Mouse (Mus musculus) kidney, adult 2 months (tissue): ENCODE measurements around the gene Crip1. TPM values are rescaled to one million over a fixed set of nuclear protein-coding genes. Genes with fewer than 3 reads are reported as not detected.

ENCODE experiments used
- DNase-seq: peaks from one replicate; pipeline ENCODE4 v3.0.0; 2021
- H3K27ac ChIP-seq: fragments of 200-500 bp; 2 replicates; pipeline ENCODE4 v1.5.1; 2012; ENCODE audit warnings: low read depth, low read length, control low read depth, inconsistent platforms; ENCODE audit not compliant: insufficient read depth
- H3K27me3 ChIP-seq: fragments of 200-500 bp; replicated peaks from 2 replicates; pipeline ENCODE4 v1.6.1; 2012; ENCODE audit warnings: mild to moderate bottlenecking, moderate library complexity, low read length, inconsistent platforms; ENCODE audit not compliant: control insufficient read depth, insufficient read depth
- H3K36me3 ChIP-seq: fragments of 200-500 bp; 2 replicates; pipeline ENCODE4 v1.6.1; 2012; ENCODE audit warnings: mild to moderate bottlenecking, moderate library complexity, low read length, inconsistent platforms; ENCODE audit not compliant: control insufficient read depth, insufficient read depth
- H3K4me1 ChIP-seq: fragments of 200-500 bp; 2 replicates; pipeline ENCODE4 v1.6.1; 2011; ENCODE audit warnings: low read length; ENCODE audit not compliant: control insufficient read depth, insufficient read depth
- H3K4me3 ChIP-seq: fragments of 200-500 bp; 2 replicates; pipeline ENCODE4 v1.5.1; 2011; ENCODE audit warnings: mild to moderate bottlenecking, low read depth, low read length, control low read depth; ENCODE audit not compliant: insufficient read depth
- CTCF ChIP-seq: fragments of 200-500 bp; conservative IDR thresholded peaks from 2 replicates; pipeline ENCODE4 v1.5.1; 2011; ENCODE audit warnings: low read depth, mild to moderate bottlenecking, control low read depth, low read length, moderate library complexity, mixed read lengths; ENCODE audit not compliant: insufficient read depth, insufficient read length
- POLR2A ChIP-seq: fragments of 200-500 bp; IDR thresholded peaks from one replicate; pipeline ENCODE4 v1.6.1; 2011; ENCODE audit warnings: low read depth, low read length, control low read depth
- WGBS: fragments of 180-500 bp; shearing (Covaris S2); methylation state at CpG from one replicate; pipeline ENCODE4 v1.1.7; 2018; 5-methylcytosine and 5-hydroxymethylcytosine counted together
- polyA plus RNA-seq: library from polyadenylated mRNA; depleted of rRNA; stranded (reverse); fragments of >200 nt; gene quantifications from 2 replicates; pipeline ENCODE4 v1.2.3, GENCODE M21; 2012

The Crip1 gene
- polyA plus RNA-seq, 1 experiment = 229 TPM

DNA sequence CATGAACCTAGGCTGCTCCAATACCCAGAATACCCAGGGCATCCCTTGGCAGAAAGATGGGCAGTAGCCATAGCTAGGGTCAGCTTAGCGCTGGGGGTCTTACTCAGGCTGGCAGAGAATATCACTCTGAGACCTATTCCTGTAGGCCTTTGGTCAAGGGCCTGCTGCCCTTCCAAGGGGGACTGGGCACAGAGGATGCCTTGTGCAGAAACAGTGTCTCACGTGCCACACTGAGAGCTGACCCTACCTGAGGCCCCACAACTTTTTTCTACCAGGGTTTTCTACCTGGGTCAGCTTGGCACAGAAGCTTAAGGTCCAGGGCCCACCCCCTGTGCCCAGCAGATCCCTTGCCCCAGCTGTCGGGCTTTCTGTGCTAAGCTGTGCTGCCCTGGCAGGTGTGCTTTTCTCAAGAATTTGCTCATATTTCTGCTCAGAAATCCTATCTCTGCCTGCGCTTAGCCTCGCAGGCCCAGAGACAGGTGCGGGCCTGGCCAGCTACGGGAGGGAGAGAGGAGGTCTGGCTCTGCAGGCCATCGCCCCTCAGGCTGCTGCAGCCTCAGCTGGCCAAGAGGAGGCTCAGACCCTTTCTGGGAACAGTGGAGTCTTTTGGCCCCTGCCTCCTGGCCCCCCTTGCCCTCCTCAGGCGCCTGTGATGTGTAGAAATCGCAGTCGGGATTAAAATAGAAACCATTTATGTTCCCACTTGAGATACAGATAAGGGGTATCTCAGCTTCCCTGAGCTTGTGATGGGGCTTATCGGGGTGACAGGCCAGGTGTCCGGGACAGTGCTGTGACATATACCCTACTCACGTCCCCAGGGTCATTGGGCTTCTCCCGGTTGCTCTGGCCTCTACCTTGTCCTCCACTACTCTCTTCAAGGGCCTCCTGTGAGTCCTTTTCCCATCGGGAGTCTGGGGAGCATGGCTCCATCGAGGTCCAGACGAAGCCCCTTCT lies 8.6 kb upstream of the Crip1 start:
- no peak overlapping the region for H3K4me3 ChIP-seq
- peaks cover 5% of the 10 kb centered on the region for H3K4me1 ChIP-seq
- peaks cover 1% of the 10 kb centered on the region; the same call in 1 of the 2 replicates for H3K36me3 ChIP-seq
- DNase-seq = no peak
- 92% methylated on average over 18 of the region's 18 CpGs for WGBS
- no peaks in the 10 kb centered on the region for H3K27me3 ChIP-seq
- TF ChIP-seq POLR2A (no peak), CTCF (no peak)
- no peak overlapping the region for H3K27ac ChIP-seq

DNA sequence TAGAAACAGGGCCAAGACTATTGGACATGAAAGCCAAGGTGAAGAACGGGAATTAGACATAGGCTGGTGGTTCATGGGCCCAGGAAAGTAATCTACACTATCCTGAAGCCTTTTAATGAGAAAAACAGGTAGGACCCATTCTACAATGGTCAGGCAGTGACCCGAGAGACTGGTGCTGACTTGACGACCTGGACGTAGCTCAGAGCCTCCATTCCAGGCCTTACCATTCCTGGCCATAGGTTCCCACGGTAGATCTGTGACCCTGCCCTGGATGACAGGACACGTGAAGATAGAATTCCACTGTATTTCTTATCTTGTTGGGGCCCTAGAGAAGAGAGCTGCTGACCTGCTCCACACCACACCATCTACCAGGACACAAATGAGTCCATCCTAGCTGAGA lies 7.8 kb upstream of the Crip1 start:
- H3K36me3 ChIP-seq = peaks cover 1% of the 10 kb centered on the region; the same call in 1 of the 2 replicates
- H3K27me3 ChIP-seq = no peaks in the 10 kb centered on the region
- DNase-seq = no peak
- H3K27ac ChIP-seq = no peak overlapping the region
- H3K4me3 ChIP-seq = no peak overlapping the region
- 69% methylated on average over 6 of the region's 6 CpGs for WGBS
- H3K4me1 ChIP-seq = peaks cover 5% of the 10 kb centered on the region
- TF ChIP-seq CTCF = no peak
- TF ChIP-seq POLR2A = no peak

DNA sequence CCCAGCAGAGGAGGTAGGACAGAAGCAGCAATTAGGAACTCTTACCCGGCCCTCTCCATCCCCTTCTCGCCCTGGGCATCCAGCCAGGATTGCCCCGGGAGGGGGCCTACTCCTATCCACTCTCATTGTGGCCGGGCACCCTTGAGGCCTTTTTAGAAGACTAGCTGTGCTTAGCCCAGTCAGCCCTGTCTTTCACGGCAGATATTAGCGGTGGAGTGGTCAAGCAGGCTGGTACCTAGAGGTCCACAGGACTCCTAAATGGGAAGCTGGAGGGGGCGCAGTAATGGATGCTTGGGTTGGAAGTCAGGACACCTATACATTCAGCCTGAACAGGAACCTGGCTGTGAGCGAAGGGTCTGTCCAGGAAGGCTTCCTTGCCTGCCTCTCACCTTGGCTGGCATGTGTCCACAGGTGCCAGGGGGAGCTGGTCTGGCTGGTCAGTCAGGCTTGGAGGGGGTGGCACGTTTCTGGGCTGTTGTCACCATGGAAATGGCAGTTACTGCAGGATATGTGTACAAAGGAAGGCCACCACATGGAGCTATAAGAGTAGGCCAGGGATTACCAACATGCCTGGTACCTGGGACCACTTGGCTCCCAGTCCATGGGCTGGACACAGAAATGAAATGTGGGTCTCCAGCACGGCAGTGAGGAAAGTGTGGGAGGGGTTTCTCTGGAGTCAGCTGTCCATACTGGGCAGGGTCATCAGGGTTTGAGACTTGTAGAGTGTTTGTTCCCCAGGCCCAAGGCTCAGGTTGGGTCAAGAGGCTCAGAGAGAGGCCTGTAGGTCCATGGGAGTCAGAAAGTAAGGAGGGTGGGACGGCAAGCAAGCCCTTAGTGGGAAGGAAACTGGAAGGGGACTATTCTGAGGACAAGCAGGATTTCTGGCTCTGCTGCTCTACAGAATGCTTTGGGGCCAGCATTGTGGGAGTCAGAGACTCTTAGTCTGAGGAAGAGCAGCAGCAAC lies 6.9 kb upstream of the Crip1 start:
- Histone ChIP-seq H3K27ac (peak overlapping the region; percentile 53), H3K4me3 (no peak overlapping the region), H3K4me1 (peaks cover 5% of the 10 kb centered on the region), H3K27me3 (no peaks in the 10 kb centered on the region), H3K36me3 (peaks cover 1% of the 10 kb centered on the region; the same call in 1 of the 2 replicates)
- DNase-seq = peak; percentile 69
- TF ChIP-seq POLR2A = no peak
- no peak for TF ChIP-seq CTCF
- WGBS = 46% methylated on average over 11 of the region's 11 CpGs

DNA sequence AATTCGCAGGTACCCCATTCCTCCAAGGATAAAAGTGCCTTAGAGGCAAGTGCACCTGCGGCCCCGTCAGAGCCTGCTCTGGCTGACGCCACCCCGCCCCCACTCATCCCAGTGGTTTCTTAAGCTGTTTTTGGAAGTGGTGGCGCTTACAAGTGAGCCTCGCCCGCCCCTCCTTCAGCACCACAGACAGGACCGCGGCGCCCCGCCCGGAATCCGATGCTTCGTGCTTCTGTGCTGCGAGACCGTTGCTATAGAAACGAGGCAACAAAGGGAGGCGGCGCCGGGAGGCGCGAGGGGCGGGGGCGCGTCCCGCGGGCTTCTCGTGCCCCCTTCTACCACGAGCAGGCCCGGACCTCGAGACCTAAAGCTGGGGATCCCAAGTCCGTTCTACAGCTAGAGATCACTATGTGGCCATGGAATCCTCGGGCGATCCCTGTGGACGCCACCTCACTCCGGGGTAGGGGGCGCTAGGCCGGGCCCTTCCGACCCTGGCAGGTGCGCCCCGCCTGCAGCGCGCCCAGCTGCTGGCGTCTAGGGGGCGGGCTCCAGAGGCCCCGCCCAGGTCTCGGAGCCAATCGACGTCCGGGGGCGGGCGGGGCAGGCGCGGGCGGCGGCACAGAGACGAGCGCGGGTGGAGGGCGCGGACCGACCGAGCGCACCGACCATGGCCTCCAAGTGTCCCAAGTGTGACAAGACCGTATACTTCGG lies 6.1 kb upstream of the Crip1 start, which contains the start of gene Crip2:
Crip2 (plus strand) TSS at position 329 of the 708 bp plus-strand sequence.
- Histone ChIP-seq H3K4me1 (peaks cover 5% of the 10 kb centered on the region), H3K27ac (peak within 1 kb of the TSS; percentile 69), H3K36me3 (no peaks in the 10 kb centered on the region), H3K4me3 (peak within 1 kb of the TSS; percentile 72), H3K27me3 (no peaks in the 10 kb centered on the region)
- WGBS = 1% methylated on average over 68 of the region's 68 CpGs
- peak; percentile 93 for DNase-seq
- TF ChIP-seq POLR2A = peak; percentile 79
- no peak for TF ChIP-seq CTCF

DNA sequence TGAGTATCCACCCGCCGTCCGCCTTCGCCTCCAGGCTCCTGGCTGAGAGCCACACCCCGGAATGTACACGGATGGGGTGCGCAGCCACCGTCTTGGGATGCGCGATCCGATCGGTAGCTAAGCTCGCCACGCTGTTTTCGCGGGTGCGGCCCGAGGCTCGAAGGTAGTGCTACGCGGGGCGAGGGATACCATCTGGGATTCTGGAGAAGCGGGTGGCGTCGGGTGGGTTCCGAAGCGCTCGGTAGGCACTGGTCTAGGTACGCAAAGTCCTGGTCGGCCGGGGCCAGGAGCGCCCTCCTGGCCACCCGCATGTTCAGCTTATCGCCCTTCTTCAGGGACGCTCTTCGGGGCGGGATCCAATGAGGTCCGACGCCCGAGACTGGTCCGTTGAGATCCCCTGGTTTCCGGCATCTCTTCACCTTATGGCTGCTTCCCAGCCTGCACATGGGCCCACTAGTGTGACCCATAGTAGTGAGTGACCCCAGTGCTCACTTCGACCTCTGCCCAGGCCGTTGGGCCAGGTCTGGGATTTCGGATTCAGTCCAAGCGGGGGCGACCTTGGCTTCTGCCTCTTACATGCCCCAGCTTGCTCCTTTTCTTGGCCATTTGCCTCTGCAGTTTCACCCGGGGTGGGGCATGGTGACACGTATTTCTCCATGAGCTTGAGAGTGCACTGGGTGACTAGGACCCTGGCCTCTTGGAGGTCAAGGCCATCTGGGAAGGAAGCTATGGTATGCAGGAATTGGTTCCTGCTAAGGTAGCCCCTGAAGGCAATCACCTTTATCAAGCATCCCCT lies 5.3 kb upstream of the Crip1 start:
- Histone ChIP-seq H3K36me3 (no peaks in the 10 kb centered on the region), H3K27ac (peak overlapping the region; percentile 69), H3K27me3 (no peaks in the 10 kb centered on the region), H3K4me1 (peaks cover 6% of the 10 kb centered on the region), H3K4me3 (peak overlapping the region; percentile 72)
- 5% methylated on average over 49 of the region's 49 CpGs for WGBS
- no peak for TF ChIP-seq POLR2A
- TF ChIP-seq CTCF = no peak
- DNase-seq = peak; percentile 59

DNA sequence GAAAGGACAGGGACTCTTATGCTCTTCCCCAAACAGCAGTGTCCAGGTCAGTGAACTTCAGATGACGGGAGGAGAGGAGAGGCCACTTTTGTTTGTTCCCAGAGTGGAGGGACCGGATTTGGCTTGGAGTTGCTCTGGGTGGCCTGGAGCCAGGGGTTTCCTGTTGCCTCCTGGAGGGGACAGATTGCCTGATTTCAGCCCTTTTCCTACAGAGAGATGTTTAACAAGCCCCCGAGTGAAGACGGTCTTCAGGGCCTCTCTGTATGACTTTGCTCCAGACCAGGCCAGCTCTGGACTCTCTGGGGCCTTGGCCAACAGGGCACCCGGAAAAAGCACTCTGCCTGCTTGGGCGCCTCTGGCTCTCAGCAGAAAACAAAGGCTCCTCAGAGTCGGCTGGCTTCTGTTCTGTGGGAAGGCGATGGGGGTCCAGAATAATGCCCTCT lies 4.6 kb upstream of the Crip1 start:
- H3K4me1 ChIP-seq = peaks cover 12% of the 10 kb centered on the region

More for the DNA sequence above, 4.6 kb upstream of the Crip1 start:
- H3K36me3 ChIP-seq = no peaks in the 10 kb centered on the region
- TF ChIP-seq POLR2A = no peak
- TF ChIP-seq CTCF = no peak
- H3K27ac ChIP-seq = peak overlapping the region; percentile 69
- H3K4me3 ChIP-seq = peak overlapping the region; percentile 72
- WGBS = 24% methylated on average over 8 of the region's 8 CpGs
- no peaks in the 10 kb centered on the region for H3K27me3 ChIP-seq
- peak; percentile 80 for DNase-seq
